21 mouse cellular contexts compared by ENCODE assay signal in genomic region chr6:121120776-121121175, GRCm38 (mm10). TPM values are rescaled to one million over a fixed set of nuclear protein-coding genes. Genes with fewer than 3 reads are reported as not detected.
A peak's percentile ranks its signal among the peaks of the same experiment; 100 is the strongest.
DNase-seq lines count a peak whose midpoint lies in the region; ATAC-seq and TF ChIP-seq lines count a peak whose summit lies in the region.
"Had no signal": no experiment of that assay in that cellular context is flagged by ENCODE, and none has a peak within 500 bp of the region (broad histone marks: within the 10 kb centered on the region; RNA-seq: fewer than 3 reads in every experiment).

No protein-coding gene starts in this region.

- peak; percentile 37 for DNase-seq in embryo, embryonic 10 days (ENCODE audit: low spot score)
- DNase-seq in embryo, embryonic 11 days, result no peak
- DNase-seq in kidney, adult 18-20 months, result no peak
- DNase-seq in kidney, postnatal 0 days (ENCODE audit: low spot score), result peak; percentile 23
- no peak for DNase-seq in kidney, adult 11 months
- no peak for DNase-seq in midbrain, postnatal 0 days (ENCODE audit: low spot score)
- DNase-seq in midbrain, embryonic 14.5 days, result no peak
- DNase-seq: adrenal gland, postnatal 10 days; adrenal gland, postnatal 36 days; cerebellum, adult 18-20 months; cerebellum, adult 9-10 months; cerebellum, postnatal 14 days; forebrain, postnatal 0 days; gastrocnemius, adult 2 months; gastrocnemius, postnatal 14 days; heart, adult 11 months had no signal

- no peak for TF ChIP-seq CTCF in kidney, postnatal 0 days (IDR thresholded peaks at IDR 0.05; ENCODE audit: low read depth)
- no peak for TF ChIP-seq CTCF in midbrain, postnatal 0 days (IDR thresholded peaks at IDR 0.05)

- H3K4me2 ChIP-seq in kidney, embryonic 14.5 days (replicated peaks; ENCODE audit: low read depth, low read length), result no peak overlapping the region
- H3K4me2 ChIP-seq in kidney, postnatal 0 days (ENCODE audit: low read length), result no peak overlapping the region
- no peak overlapping the region for H3K4me2 ChIP-seq in midbrain, postnatal 0 days (ENCODE audit: low read depth, low read length, poor library complexity, severe bottlenecking)
- no peak overlapping the region for H3K4me2 ChIP-seq in midbrain, embryonic 14.5 days (ENCODE audit: low read length)
- H3K4me2 ChIP-seq: heart, embryonic 11.5 days; hindbrain, embryonic 12.5 days; hindbrain, embryonic 15.5 days had no signal

- no peaks in the 10 kb centered on the region for H3K27me3 ChIP-seq in kidney, embryonic 14.5 days (ENCODE audit: control insufficient read depth, insufficient read depth, low read length)
- H3K27me3 ChIP-seq in kidney, postnatal 0 days (ENCODE audit: insufficient read depth, low read length), result no peaks in the 10 kb centered on the region
- no peaks in the 10 kb centered on the region for H3K27me3 ChIP-seq in midbrain, postnatal 0 days (ENCODE audit: insufficient read depth, low read length)
- H3K27me3 ChIP-seq in midbrain, embryonic 14.5 days (ENCODE audit: control insufficient read depth, insufficient read depth, low read length), result no peaks in the 10 kb centered on the region
- H3K27me3 ChIP-seq: hindbrain, embryonic 12.5 days; hindbrain, embryonic 15.5 days had no signal

- H3K9ac ChIP-seq in kidney, embryonic 14.5 days (ENCODE audit: low read depth, low read length), result no peak overlapping the region
- no peak overlapping the region for H3K9ac ChIP-seq in kidney, postnatal 0 days (ENCODE audit: low read depth, low read length)
- no peak overlapping the region for H3K9ac ChIP-seq in midbrain, postnatal 0 days (replicated peaks; ENCODE audit: low read length, poor library complexity, severe bottlenecking)
- H3K9ac ChIP-seq in midbrain, embryonic 14.5 days (replicated peaks; ENCODE audit: low read length), result no peak overlapping the region
- H3K9ac ChIP-seq: forebrain, postnatal 0 days; hindbrain, embryonic 12.5 days; hindbrain, embryonic 15.5 days had no signal

- peak; percentile 44; the same call in 1 of the 2 replicates for ATAC-seq in kidney, embryonic 14.5 days (ENCODE audit: low FRiP score, low TSS enrichment)
- ATAC-seq in kidney, postnatal 0 days (replicated peaks; ENCODE audit: low FRiP score, low read depth), result no peak
- ATAC-seq in midbrain, postnatal 0 days (ENCODE audit: low FRiP score), result 0 out of 2 replicates have a peak, but pooled peaks have one; percentile 34
- no peak for ATAC-seq in midbrain, embryonic 14.5 days (ENCODE audit: low FRiP score, low TSS enrichment)
- ATAC-seq: forebrain, embryonic 14.5 days; forebrain, postnatal 0 days had no signal

- 0 out of 2 replicates have a peak, but pooled peaks cover 3% of the 10 kb centered on the region for H3K4me1 ChIP-seq in kidney, embryonic 14.5 days (ENCODE audit: control insufficient read depth, insufficient read depth, low read length)
- H3K4me1 ChIP-seq in kidney, postnatal 0 days (replicated peaks; ENCODE audit: insufficient read depth, low read length), result no peaks in the 10 kb centered on the region
- H3K4me1 ChIP-seq in midbrain, postnatal 0 days (ENCODE audit: insufficient read depth, low read length), result no peaks in the 10 kb centered on the region
- no peaks in the 10 kb centered on the region for H3K4me1 ChIP-seq in midbrain, embryonic 14.5 days (ENCODE audit: control insufficient read depth, insufficient read depth, low read length)

- no peak overlapping the region for H3K4me3 ChIP-seq in kidney, embryonic 14.5 days (ENCODE audit: low read length)
- H3K4me3 ChIP-seq in kidney, postnatal 0 days (replicated peaks; ENCODE audit: low read depth, low read length), result no peak overlapping the region
- no peak overlapping the region for H3K4me3 ChIP-seq in midbrain, postnatal 0 days (ENCODE audit: low read depth, low read length)
- no peak overlapping the region for H3K4me3 ChIP-seq in midbrain, embryonic 14.5 days (replicated peaks; ENCODE audit: low read depth, low read length)
- H3K4me3 ChIP-seq: gastrocnemius, adult 2 months; hindbrain, embryonic 12.5 days; hindbrain, embryonic 15.5 days had no signal

- H3K9me3 ChIP-seq in kidney, embryonic 14.5 days (ENCODE audit: control insufficient read depth, low read length), result peaks cover 3% of the 10 kb centered on the region; the same call in 1 of the 2 replicates
- H3K9me3 ChIP-seq in kidney, postnatal 0 days (replicated peaks; ENCODE audit: low read length), result no peaks in the 10 kb centered on the region
- H3K9me3 ChIP-seq in midbrain, postnatal 0 days (ENCODE audit: low read length), result no peaks in the 10 kb centered on the region
- H3K9me3 ChIP-seq in midbrain, embryonic 14.5 days (ENCODE audit: control insufficient read depth, low read length), result no peaks in the 10 kb centered on the region
- H3K9me3 ChIP-seq: hindbrain, embryonic 12.5 days; hindbrain, embryonic 15.5 days had no signal

- no peaks in the 10 kb centered on the region for H3K36me3 ChIP-seq in kidney, embryonic 14.5 days (ENCODE audit: control insufficient read depth, insufficient read depth, low read length)
- no peaks in the 10 kb centered on the region for H3K36me3 ChIP-seq in kidney, postnatal 0 days (ENCODE audit: insufficient read depth, low read length)
- H3K36me3 ChIP-seq in midbrain, postnatal 0 days (ENCODE audit: insufficient read depth, low read length), result peaks cover 2% of the 10 kb centered on the region; the same call in 1 of the 2 replicates
- H3K36me3 ChIP-seq in midbrain, embryonic 14.5 days (ENCODE audit: control insufficient read depth, insufficient read depth, low read length), result no peaks in the 10 kb centered on the region; the same call in 1 of the 2 replicates
- H3K36me3 ChIP-seq: hindbrain, embryonic 12.5 days had no signal

- WGBS in kidney, embryonic 14.5 days, result 22% methylated on average over 7 of the region's 7 CpGs
- 33% methylated on average over 7 of the region's 7 CpGs for WGBS in kidney, postnatal 0 days
- 25% methylated on average over 7 of the region's 7 CpGs for WGBS in midbrain, postnatal 0 days
- 23% methylated on average over 7 of the region's 7 CpGs for WGBS in midbrain, embryonic 14.5 days

- H3K27ac ChIP-seq in kidney, embryonic 14.5 days (ENCODE audit: low read depth, low read length), result no peak overlapping the region
- no peak overlapping the region for H3K27ac ChIP-seq in kidney, postnatal 0 days
- no peak overlapping the region for H3K27ac ChIP-seq in midbrain, postnatal 0 days (ENCODE audit: low read depth, low read length)
- H3K27ac ChIP-seq in midbrain, embryonic 14.5 days (replicated peaks; ENCODE audit: low read depth, low read length), result no peak overlapping the region
- H3K27ac ChIP-seq: gastrocnemius, adult 2 months; hindbrain, embryonic 12.5 days; hindbrain, embryonic 15.5 days had no signal

RNA-seq across cellular contexts. Expression of gene Mical3, which starts 10.0 kb away (rescaled TPM):
- polyA plus RNA-seq in kidney, embryonic 14.5 days (2014; fragmentation: Nextera tagmentation; extraction: Ambion mirVana), result 16.7 and 20.0 TPM in 2 replicates
- polyA plus RNA-seq in kidney, postnatal 0 days (2015; fragmentation: Nextera tagmentation; extraction: Ambion mirVana), result 6.0 and 6.8 TPM in 2 replicates
- 76.4 and 83.4 TPM in 2 replicates for total RNA-seq in midbrain, postnatal 0 days (2014; rRNA removed)
- polyA plus RNA-seq in midbrain, postnatal 0 days (2015; fragmentation: Nextera tagmentation; extraction: Ambion mirVana), result 19.0 and 25.0 TPM in 2 replicates
- polyA plus RNA-seq in midbrain, embryonic 14.5 days (2014; fragmentation: Nextera tagmentation; extraction: Ambion mirVana), result 51.5 and 51.7 TPM in 2 replicates

Comparison
In these comparisons a context has a peak if more than half of its experiments do, and no peak if none do; other contexts are left out.
1. DNase-seq: peak in embryo, embryonic 10 days (single experiment) and kidney, postnatal 0 days (single experiment); none in embryo, embryonic 11 days (single experiment), kidney, adult 18-20 months (single experiment), kidney, adult 11 months (single experiment), midbrain, postnatal 0 days (single experiment) and midbrain, embryonic 14.5 days (single experiment).
2. ATAC-seq: peak in kidney, embryonic 14.5 days (single experiment) and midbrain, postnatal 0 days (single experiment); none in kidney, postnatal 0 days (single experiment) and midbrain, embryonic 14.5 days (single experiment).